Mouse (Mus musculus) intestine, embryonic 16.5 days (tissue): ENCODE measurements at regions not wholly inside any gene's neighbourhood (a gene's known extent, or its start where the extent isn't known, plus 50 kb on each side); places are given as distances from the start of the nearest gene placed in this dataset.
"Not testable (repeated sequence)": the region's sequence is repeated elsewhere in the genome, so short reads cannot be mapped to it uniquely, and the experiment has no call there.

Experiments
- ATAC-seq: fragments of 200-750 bp; cut with Nextera tagmentation; 2 replicates; pipeline ENCODE4 v1.8.0; 2017; ENCODE audit warnings: moderate TSS enrichment, moderate library complexity
- H3K27ac ChIP-seq: fragments of 300-500 bp; sonication (generic); 2 replicates; pipeline ENCODE4 v1.5.1; 2014; ENCODE audit warnings: mild to moderate bottlenecking, low read length
- H3K27me3 ChIP-seq: fragments of 300-500 bp; sonication (generic); replicated peaks from 2 replicates; pipeline ENCODE4 v1.6.1; 2014; ENCODE audit warnings: low read length, control low read depth, mixed read lengths; ENCODE audit not compliant: control insufficient read depth, insufficient read depth
- H3K36me3 ChIP-seq: fragments of 300-500 bp; sonication (generic); 2 replicates; pipeline ENCODE4 v1.6.1; 2014; ENCODE audit warnings: low read length, control low read depth; ENCODE audit not compliant: control insufficient read depth, insufficient read depth
- H3K4me1 ChIP-seq: fragments of 300-500 bp; sonication (generic); 2 replicates; pipeline ENCODE4 v1.6.1; 2014; ENCODE audit warnings: low read length, control low read depth, mixed read lengths; ENCODE audit not compliant: control insufficient read depth, insufficient read depth
- H3K4me2 ChIP-seq: fragments of 300-500 bp; sonication (generic); 2 replicates; pipeline ENCODE4 v1.6.1; 2014; ENCODE audit warnings: low read depth, low read length, control low read depth
- H3K4me3 ChIP-seq: fragments of 300-500 bp; sonication (generic); 2 replicates; pipeline ENCODE4 v1.5.1; 2014; ENCODE audit warnings: mild to moderate bottlenecking, low read length
- H3K9ac ChIP-seq: fragments of 300-500 bp; sonication (generic); 2 replicates; pipeline ENCODE4 v1.6.1; 2014; ENCODE audit warnings: low read depth, low read length
- H3K9me3 ChIP-seq: fragments of 300-500 bp; sonication (generic); 2 replicates; pipeline ENCODE4 v1.6.1; 2016; ENCODE audit warnings: low read length, control low read depth; ENCODE audit not compliant: control insufficient read depth
- WGBS: fragments of 180-500 bp; shearing (Covaris S2); extraction: QIAGEN DNeasy Blood & Tissue Kit; methylation state at CpG from one replicate; pipeline ENCODE4 v1.1.7; 2014; 5-methylcytosine and 5-hydroxymethylcytosine counted together

DNA sequence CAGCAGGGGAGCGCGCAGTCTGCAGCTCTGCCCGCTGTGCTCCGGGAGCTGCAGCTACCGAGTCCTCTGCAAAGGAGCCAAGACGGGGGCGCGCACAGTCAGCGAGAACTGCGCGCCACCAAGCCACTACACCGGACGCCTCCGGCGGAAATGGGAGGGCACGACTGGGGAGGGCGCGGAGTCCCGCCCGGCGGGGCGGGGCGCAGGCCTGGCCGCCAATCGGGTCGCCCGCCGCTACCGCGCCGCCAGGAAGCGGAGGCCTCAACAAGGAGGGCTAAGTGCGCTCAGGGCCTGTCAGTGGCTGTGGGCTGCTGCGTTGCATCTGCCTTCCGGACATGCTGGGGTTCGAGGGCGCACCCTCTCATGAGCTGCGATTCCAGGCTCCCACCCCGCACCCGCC is 481.7 kb upstream of the Ywhaq start:
- WGBS, result 22% methylated on average over 31 of the region's 40 CpGs
- H3K4me3 ChIP-seq, result peak overlapping the region; percentile 9; the same call in 1 of the 2 replicates
- ATAC-seq, result not testable (repeated sequence)

More for the DNA sequence above, 481.7 kb upstream of the Ywhaq start:
- H3K9ac ChIP-seq, H3K27ac ChIP-seq, H3K4me2 ChIP-seq, H3K4me1 ChIP-seq, H3K36me3 ChIP-seq, H3K27me3 ChIP-seq, H3K9me3 ChIP-seq: not testable (repeated sequence)
